Mouse (Mus musculus): ENCODE data around the gene Tsacc.
"Not testable (repeated sequence)": the region's sequence is repeated elsewhere in the genome, so short reads cannot be mapped to it uniquely, and the experiment has no call there.

Tsacc gene

DNA sequence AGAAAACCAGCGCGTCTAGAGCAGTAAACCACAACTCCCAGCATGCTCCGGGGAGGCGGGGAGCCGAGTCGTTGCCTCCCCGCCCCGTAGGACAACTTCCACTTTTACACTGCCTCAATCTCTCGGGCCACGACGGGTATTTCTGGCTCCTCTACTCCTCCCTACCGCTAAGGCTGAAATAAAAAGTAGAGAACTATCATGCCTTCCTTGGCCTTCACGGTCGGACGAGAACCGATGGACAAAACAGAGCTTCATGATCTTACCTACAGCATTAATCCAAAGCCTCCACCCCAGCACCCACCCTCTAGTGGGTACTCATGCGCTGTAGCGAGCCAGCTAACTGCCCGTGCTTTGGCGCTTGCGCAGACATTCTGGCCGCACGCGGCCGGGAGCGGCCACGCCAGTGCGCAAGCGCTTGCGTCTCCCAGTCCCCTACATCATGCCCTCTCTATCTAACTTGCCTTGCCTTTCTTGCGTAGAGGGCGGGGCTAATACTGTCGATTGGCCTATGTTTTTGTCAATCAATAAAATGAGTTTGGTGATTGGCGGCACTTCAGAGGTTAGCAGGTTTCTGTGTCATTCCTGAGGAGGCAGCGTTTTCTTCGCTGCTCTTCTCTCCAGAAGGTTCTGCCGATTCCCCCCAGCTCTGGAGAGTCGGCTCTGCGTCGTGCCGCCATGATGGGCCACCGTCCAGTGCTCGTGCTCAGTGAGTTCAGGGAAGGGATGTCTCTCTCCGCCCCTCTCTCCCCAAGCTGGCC lies at the start of gene Tsacc, which contains the start of gene Cct3:
Gene Tsacc (minus strand): TSS at position 439 of the 758 bp plus-strand sequence.
Gene Cct3 (plus strand): TSS at position 556 of the 758 bp plus-strand sequence.
- DNase-seq: peak; percentile 99

GRCm38 (mm10) chr3:88339006-88339405 lies 42.2 kb upstream of the Tsacc start:
- no peak for DNase-seq

GRCm38 (mm10) chr3:88338316-88338715 lies 41.5 kb upstream of the Tsacc start:
- DNase-seq: no peak

- no peak for DNase-seq
These were observed 40.7 kb upstream of the Tsacc start for GRCm38 (mm10) chr3:88337367-88338020.

DNA sequence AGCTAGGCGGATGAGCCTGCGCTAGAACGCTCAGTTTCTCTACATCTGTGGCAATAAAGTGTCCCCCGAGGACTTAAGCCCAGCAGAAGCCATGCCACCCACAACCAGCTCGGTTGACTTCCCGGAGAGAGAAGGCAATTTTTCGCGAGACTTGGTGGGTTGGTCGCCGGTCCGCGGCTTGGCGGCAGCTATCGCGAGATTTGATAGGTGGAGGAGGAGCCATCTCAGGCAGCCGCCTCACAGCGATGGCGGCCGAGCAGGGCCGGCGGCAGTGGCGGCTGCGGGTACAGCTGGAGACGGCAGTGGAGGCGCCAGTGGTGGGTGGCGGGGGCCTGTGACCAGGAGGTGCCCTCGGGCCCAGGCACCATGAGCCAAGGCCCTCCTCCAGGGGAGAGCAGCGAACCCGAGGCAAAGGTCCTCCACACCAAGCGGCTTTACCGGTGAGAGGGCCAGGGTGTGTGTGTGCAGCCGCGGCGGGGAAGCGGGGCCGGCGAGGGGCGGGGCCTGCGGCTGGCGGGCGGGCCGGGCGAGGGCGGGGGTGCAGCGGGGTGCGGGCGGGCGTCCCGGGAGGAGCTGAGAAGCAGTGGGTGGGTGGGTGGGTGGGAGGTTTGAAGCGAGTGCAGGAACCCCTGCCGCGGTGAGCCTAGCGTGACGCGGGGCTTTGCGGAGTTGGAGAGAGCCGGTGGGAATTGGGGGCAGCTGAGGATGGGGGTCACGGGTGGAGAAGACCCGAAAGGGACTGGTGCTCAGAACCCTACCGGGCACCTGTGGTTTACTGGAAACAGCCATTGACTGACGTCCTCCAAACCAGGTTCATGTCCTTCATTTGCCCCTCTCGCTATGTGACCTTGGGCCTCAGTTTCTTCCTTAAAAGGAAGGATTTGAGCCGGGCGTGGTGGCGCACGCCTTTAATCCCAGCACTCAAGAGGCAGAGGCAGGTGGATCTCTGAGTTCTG lies 39.5 kb upstream of the Tsacc start, which contains the start of the genes Tmem79 and Smg5:
Gene Tmem79 (minus strand): TSS at position 91 of the 956 bp plus-strand sequence.
Gene Smg5 (plus strand): TSS at position 203 of the 956 bp plus-strand sequence.
- peak; percentile 97 for DNase-seq

DNA sequence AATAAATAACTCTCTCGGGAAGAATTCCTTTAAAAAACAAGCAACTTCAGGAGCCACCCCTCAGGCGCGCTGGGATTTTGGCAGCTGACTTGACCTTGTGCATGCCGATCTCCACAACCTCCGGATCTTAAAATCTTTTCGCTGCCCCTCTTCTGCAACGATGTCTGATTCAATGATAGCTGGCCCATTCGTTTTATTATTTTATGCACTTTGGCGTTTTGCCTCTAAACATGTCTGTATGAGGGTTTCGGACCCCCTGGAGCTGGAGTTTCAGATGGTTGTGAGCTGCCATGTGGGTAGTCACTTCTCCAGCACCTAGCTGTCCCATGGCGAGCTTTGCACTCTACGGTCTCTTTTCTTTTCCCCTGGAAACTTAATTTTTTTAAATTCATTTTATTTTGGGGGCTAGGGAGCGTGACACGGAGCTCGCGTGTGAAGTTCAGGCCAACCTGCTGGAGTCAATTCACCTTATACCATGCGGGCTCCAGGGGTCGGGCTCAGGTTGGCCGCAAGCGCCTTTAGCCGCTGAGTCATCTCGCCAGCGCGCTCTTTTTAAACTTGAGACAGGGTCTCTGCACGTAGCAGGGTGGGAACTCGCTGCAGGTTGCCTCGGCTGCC lies 38.7 kb upstream of the Tsacc start:
- peak; percentile 29 for DNase-seq

DNA sequence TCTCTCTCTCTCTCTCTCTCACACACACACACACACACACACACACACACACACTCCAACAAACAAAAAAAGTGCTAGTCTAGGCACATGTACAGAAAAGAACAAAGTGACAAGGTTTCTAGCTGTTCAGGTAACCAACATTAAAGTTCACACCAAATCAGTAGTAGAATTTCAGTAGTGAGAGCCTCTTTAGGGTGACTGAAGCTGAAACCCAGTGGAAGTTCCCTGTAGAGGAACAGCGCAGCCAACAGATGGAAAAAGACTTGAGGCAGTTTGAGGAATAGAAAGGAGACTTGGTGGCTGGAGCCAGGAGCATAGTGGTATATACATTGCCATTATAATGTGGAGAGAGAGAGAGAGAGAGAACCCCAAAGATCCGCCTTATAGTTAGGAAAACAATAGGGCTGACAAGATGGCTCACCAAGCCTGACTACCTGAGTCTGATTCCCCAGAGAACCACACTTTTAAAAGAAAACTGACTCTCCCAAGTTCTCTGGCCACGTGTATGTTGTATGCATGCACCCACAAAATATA lies 38.2 kb upstream of the Tsacc start:
- no peak for DNase-seq

DNA sequence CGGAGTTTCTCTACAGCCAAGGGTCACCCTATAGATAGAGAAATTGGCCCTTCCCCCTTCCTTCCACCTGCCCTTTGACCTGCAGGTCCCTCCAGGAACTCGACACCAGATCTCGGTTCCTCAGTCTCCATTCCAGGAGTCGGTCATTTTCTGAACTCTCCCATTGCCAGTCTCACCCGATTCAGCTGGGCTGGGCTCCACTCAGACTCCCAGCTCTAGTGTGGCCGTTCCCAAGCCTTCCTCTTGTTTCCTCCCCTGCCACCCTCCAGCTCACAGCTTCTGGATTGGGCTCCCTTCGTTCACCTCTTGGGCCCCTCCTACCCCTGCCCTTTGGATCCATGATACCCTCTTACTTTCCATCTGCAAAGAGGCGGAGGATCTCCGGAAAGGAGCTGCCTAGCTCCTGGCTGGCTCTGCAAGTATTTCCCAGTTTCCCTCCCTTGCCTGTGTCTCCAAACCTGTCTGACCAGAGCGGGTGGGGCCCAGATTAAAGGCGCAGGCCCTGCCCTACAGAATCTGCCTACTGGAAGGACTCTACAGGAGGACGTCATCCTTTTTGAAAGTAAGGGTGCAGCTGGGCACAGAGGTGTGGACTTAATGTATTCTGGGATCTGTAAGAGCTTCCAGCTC lies 37.3 kb upstream of the Tsacc start:
- peak; percentile 50 for DNase-seq

- DNase-seq: peak; percentile 46
These were observed 34.5 kb upstream of the Tsacc start for GRCm38 (mm10) chr3:88331282-88331681.

- DNase-seq: no peak
These were observed 32.2 kb upstream of the Tsacc start for GRCm38 (mm10) chr3:88328956-88329355.

DNA sequence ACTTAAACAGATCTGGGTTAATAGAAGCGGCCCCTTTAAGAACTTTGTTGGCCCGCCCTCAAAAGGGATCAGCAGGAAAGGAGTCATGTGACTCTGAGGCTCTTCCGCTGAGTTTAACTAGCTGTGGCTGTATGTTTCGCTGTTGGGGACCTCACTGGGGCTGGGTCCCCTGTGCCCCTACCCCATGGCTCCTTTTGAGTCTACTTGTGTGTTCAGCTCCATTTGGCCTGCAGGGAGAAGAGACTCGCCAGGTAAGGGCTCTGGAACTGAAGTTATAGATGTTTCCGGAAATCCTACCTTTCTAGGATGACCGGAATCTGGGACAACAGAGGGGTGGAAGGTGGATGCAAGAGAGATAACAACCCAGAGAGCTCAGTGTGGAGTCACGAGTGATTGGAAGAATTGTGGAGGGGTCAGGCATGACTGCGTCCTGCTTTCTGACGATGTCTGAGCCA lies 28.2 kb upstream of the Tsacc start, which contains the start of gene Glmp:
Gene Glmp (plus strand): TSS at position 73 of the 455 bp plus-strand sequence.
- DNase-seq: peak; percentile 75

GRCm38 (mm10) chr3:88299172-88299571 lies 2.4 kb upstream of the Tsacc start:
- DNase-seq: no peak

GRCm38 (mm10) chr3:88297321-88297851 lies 587 bp upstream of the Tsacc start:
- no peak for DNase-seq

- DNase-seq: no peak
These were observed 664 bp downstream of the Tsacc start for GRCm38 (mm10) chr3:88296110-88296560.

DNA sequence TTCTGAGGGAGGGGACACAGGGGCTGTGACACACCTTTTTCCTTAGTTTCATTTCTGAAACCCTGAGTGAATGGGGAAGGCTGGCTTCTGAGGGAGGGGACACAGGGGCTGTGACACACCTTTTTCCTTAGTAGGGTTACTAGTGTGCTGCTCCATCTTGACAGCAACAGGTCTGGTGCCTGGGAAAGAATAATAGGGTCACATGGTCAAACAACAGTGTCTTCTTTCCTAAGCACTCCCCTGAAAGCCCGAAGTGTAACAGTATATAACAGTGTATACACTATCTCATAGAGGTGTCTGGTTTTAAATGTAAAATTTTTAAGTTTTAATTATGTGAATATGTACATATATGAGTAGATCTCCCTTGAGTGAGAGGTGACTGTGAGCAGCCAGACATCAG lies 1.5 kb downstream of the Tsacc start:
- not testable (repeated sequence) for DNase-seq

DNA sequence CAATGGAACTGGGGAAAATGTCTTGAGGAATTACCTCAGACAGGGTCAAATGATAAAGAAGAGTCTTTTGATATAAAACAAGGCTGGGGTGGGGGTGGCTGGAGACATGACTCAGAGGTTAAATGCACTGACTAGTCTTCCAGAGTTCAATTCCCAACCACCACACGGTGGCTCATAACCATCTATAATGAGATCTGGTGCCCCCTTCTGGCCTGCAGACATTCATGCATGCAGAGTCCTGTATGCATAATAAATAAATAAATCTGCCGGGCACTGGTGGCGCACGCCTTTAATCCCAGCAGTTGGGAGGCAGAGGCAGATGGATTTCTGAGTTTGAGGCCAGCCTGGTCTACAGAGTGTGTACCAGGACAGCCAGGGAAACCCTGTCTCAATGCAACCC lies 4.8 kb downstream of the Tsacc start:
- DNase-seq: peak; percentile 13

DNA sequence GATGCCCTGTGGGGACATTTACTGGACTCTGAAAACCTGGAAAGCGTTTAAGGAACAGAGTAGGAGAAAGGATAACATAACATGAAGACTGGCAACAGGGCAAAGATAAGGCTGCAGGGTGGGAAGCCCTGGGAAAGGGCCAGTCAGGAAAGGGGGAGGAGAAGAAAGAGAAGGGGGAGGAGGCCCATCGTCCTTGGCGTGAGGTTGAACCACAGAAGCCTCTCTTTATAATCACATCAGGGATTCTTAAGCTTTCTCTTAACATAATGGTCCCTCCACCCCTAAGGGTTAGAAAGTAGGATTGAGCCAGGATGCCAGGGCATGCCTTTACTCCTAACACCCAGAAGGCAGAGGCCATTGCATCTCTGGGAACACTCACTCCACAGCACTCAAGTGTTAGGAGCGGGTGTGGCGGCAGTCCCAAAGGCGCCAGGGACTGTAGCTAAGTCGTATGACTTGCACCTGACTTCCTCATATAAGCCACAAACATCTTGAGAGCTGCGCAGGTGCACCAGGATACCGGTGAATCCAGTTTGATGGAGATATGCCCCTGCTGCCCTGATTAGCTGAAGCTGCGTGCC lies 8.6 kb downstream of the Tsacc start:
- DNase-seq: not testable (repeated sequence)

- DNase-seq: no peak
These were observed 9.7 kb downstream of the Tsacc start, which contains the start of gene Gm38392 for GRCm38 (mm10) chr3:88287110-88287509. TSS of gene Gm38392 (minus strand) at chr3:88287210.

DNA sequence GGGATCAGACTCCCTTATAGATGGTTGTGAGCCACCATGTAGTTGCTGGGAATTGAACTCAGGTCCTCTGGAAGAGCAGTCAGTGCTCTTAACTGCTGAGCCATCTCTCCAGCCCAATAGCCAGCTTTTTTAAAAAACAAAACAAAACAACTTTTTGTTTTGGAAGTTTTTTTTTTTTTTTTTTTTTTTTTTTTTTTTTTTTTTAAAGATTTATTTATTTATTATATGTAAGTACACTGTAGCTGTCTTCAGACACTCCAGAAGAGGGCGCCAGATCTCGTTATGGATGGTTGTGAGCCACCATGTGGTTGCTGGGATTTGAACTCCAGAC lies 11.3 kb downstream of the Tsacc start:
- not testable (repeated sequence) for DNase-seq

DNA sequence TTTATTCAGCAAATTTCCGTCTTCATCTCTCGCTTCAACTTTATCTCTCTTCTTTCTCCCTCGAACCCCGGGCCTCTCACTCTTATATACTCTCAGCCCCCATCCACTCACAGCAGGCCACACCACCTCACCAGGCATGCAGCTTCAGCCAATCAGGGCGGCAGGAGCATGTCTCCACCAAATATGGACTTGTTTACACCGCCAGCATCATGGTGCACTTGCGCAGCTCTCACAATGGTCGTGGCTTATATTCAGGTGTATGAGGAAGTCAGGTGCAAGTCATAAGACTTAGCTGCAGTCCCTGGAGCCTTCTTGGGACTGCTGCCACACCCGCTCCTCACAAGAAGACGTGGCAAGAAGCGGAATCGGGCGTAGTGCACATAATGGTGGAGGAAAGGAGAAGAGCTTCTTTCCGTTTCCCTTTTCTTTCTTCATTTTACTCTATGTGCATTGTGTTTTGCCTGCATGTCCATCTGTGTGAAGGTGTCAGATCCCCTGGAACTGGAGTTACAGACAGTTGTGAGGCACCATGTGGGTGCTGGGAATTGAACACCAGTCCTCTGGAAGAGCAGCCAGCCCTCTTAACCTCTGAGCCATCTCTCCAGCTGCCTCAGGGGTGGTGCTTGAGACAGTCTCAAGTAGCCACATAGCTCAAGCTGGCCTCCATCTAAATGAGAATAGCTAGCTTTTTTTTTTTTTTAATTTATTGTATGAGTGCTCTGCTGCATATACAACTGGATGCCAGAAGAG lies 11.8 kb downstream of the Tsacc start:
- not testable (repeated sequence) for DNase-seq

Data from kidney, postnatal 14 days (tissue).